Mouse (Mus musculus) effector memory CD4-positive, alpha-beta T cell, adult 5 months (primary cell): ENCODE results near the gene Gm10778. TPM values are rescaled to one million over a fixed set of nuclear protein-coding genes. Genes with fewer than 3 reads are reported as not detected.

Experiments used
- polyA plus RNA-seq: library from polyadenylated mRNA; unstranded; fragments of 100-300 nt; shearing (Covaris generic); gene quantifications from one replicate; pipeline ENCODE4 v1.2.1, GENCODE M21; 2017

The Gm10778 gene
- 1.9 TPM for polyA plus RNA-seq

GRCm38 (mm10) chr10:81648803-81649775 is at the start of gene Gm10778:
Gene Gm10778 (plus strand): TSS chr10:81649059.

GRCm38 (mm10) chr10:81600738-81601203 is 48.1 kb upstream of the Gm10778 start, which contains the start of gene Tle6:
Gene Tle6 (minus strand): TSS chr10:81601073.

GRCm38 (mm10) chr10:81605974-81606751 is 42.7 kb upstream of the Gm10778 start, which contains the start of gene BC025920:
Gene BC025920 (plus strand): TSS chr10:81606270.

GRCm38 (mm10) chr10:81626994-81627835 is 21.6 kb upstream of the Gm10778 start, which contains the start of gene Sirt6:
Gene Sirt6 (minus strand): TSS chr10:81627797.

GRCm38 (mm10) chr10:81628390-81628789 is 20.5 kb upstream of the Gm10778 start, which contains the start of gene Ankrd24:
Gene Ankrd24 (plus strand): TSS chr10:81628540.

GRCm38 (mm10) chr10:81704531-81705301 is 55.9 kb downstream of the Gm10778 start, which contains the start of gene Zfp433:
Gene Zfp433 (plus strand): TSS chr10:81704825.

Other genes starting within 250 kb of the Gm10778 start
- 17.9 TPM for gene Nfic, start 193.4 kb upstream of the Gm10778 start, polyA plus RNA-seq
- gene Celf5, start 166.3 kb upstream of the Gm10778 start, polyA plus RNA-seq, result not detected
- gene Ncln, start 152.7 kb upstream of the Gm10778 start, polyA plus RNA-seq, result 104 TPM
- gene S1pr4, start 148.9 kb upstream of the Gm10778 start, polyA plus RNA-seq, result 64.0 TPM
- 89.2 TPM for gene Gna15, start 124.8 kb upstream of the Gm10778 start, polyA plus RNA-seq
- 9.8 TPM for gene Gna11, start 103.9 kb upstream of the Gm10778 start, polyA plus RNA-seq
- 893 TPM for gene Aes, start 89.6 kb upstream of the Gm10778 start, polyA plus RNA-seq
- gene Tle2, start 74.5 kb upstream of the Gm10778 start, polyA plus RNA-seq, result 1.2 TPM
- gene Tle6, start 48.0 kb upstream of the Gm10778 start, polyA plus RNA-seq, result 1.5 TPM
- 2.0 TPM for gene BC025920, start 42.8 kb upstream of the Gm10778 start, polyA plus RNA-seq
- gene Sirt6, start 21.3 kb upstream of the Gm10778 start, polyA plus RNA-seq, result 7.3 TPM
- gene Ankrd24, start 20.5 kb upstream of the Gm10778 start, polyA plus RNA-seq, result 2.4 TPM
- 10.5 TPM for gene Zfp433, start 55.8 kb downstream of the Gm10778 start, polyA plus RNA-seq
- 15.5 TPM for gene Gm3055, start 122.1 kb downstream of the Gm10778 start, polyA plus RNA-seq
- gene Gm4767, start 163.1 kb downstream of the Gm10778 start, polyA plus RNA-seq, result 2.4 TPM
- gene Gm32687, start 214.9 kb downstream of the Gm10778 start, polyA plus RNA-seq, result 3.6 TPM